Comparison of ENCODE assay signal across 8 mouse cellular contexts in genomic region chr6:84106082-84106481, GRCm38 (mm10).
A peak's percentile ranks its signal among the peaks of the same experiment; 100 is the strongest.
DNase-seq lines count a peak whose midpoint lies in the region; ATAC-seq and TF ChIP-seq lines count a peak whose summit lies in the region.

No protein-coding gene starts in this region.

- no peak for ATAC-seq in lung, postnatal 0 days
- peak; percentile 18; the same call in 1 of the 2 replicates for ATAC-seq in limb, embryonic 12.5 days (ENCODE audit: insufficient number of reproducible peaks, insufficient read depth, low FRiP score, low TSS enrichment, low read depth)
- ATAC-seq in stomach, embryonic 15.5 days (ENCODE audit: insufficient read depth, low FRiP score, low read depth) = no peak

- no peaks in the 10 kb centered on the region for H3K9me3 ChIP-seq in heart, embryonic 10.5 days
- H3K9me3 ChIP-seq in lung, postnatal 0 days (ENCODE audit: low read length) = no peaks in the 10 kb centered on the region
- no peaks in the 10 kb centered on the region for H3K9me3 ChIP-seq in limb, embryonic 12.5 days
- no peaks in the 10 kb centered on the region for H3K9me3 ChIP-seq in stomach, embryonic 15.5 days

- WGBS in heart, embryonic 10.5 days = 21% methylated on average over 12 of the region's 12 CpGs
- 21% methylated on average over 12 of the region's 12 CpGs for WGBS in lung, postnatal 0 days
- 3% methylated on average over 12 of the region's 12 CpGs for WGBS in limb, embryonic 12.5 days
- WGBS in stomach, embryonic 15.5 days = 16% methylated on average over 12 of the region's 12 CpGs

- peaks cover 35% of the 10 kb centered on the region for H3K4me1 ChIP-seq in heart, embryonic 10.5 days
- H3K4me1 ChIP-seq in lung, postnatal 0 days (ENCODE audit: insufficient read depth, low read depth, low read length) = no peaks in the 10 kb centered on the region; the same call in 1 of the 2 replicates
- peaks cover 62% of the 10 kb centered on the region for H3K4me1 ChIP-seq in limb, embryonic 12.5 days (replicated peaks)
- H3K4me1 ChIP-seq in stomach, embryonic 15.5 days = peaks cover 20% of the 10 kb centered on the region

- no peak for TF ChIP-seq CTCF in lung, postnatal 0 days (IDR thresholded peaks at IDR 0.05)

- no peak for DNase-seq in heart, embryonic 10.5 days (ENCODE audit: low spot score)
- DNase-seq in heart, adult 8-10 months (ENCODE audit: low spot score) = no peak
- DNase-seq in lung, postnatal 0 days (ENCODE audit: low spot score) = no peak
- DNase-seq in lung, postnatal 14 days = no peak
- no peak for DNase-seq in spleen, adult 12 weeks (ENCODE audit: low spot score)
- no peak for DNase-seq in gastrocnemius, adult 8-10 months (ENCODE audit: low spot score in 2 of 2)

- peaks cover 59% of the 10 kb centered on the region for H3K27me3 ChIP-seq in heart, embryonic 10.5 days (ENCODE audit: insufficient read depth, poor library complexity, severe bottlenecking)
- 0 out of 2 replicates have a peak, but pooled peaks cover 3% of the 10 kb centered on the region for H3K27me3 ChIP-seq in lung, postnatal 0 days (replicated peaks; ENCODE audit: insufficient read depth, low read length)
- H3K27me3 ChIP-seq in limb, embryonic 12.5 days = no peaks in the 10 kb centered on the region
- H3K27me3 ChIP-seq in stomach, embryonic 15.5 days (replicated peaks) = peaks cover 25% of the 10 kb centered on the region

- peaks cover 43% of the 10 kb centered on the region; the same call in 1 of the 2 replicates for H3K36me3 ChIP-seq in heart, embryonic 10.5 days
- H3K36me3 ChIP-seq in lung, postnatal 0 days (ENCODE audit: insufficient read depth, low read length) = no peaks in the 10 kb centered on the region
- H3K36me3 ChIP-seq in limb, embryonic 12.5 days = no peaks in the 10 kb centered on the region
- H3K36me3 ChIP-seq in stomach, embryonic 15.5 days = no peaks in the 10 kb centered on the region

- H3K4me2 ChIP-seq in lung, postnatal 0 days (replicated peaks; ENCODE audit: low read depth, low read length) = peak overlapping the region; percentile 56
- H3K4me2 ChIP-seq in limb, embryonic 12.5 days = peak overlapping the region; percentile 62
- peak overlapping the region; percentile 75 for H3K4me2 ChIP-seq in stomach, embryonic 15.5 days

- TF ChIP-seq EP300 in lung, postnatal 0 days (IDR thresholded peaks at IDR 0.05) = no peak

- peak overlapping the region; percentile 65 for H3K27ac ChIP-seq in heart, embryonic 10.5 days
- H3K27ac ChIP-seq in lung, postnatal 0 days (ENCODE audit: low read length) = no peak overlapping the region
- peak overlapping the region; percentile 97 for H3K27ac ChIP-seq in limb, embryonic 12.5 days
- no peak overlapping the region for H3K27ac ChIP-seq in stomach, embryonic 15.5 days

- H3K9ac ChIP-seq in lung, postnatal 0 days (replicated peaks; ENCODE audit: low read depth) = no peak overlapping the region
- H3K9ac ChIP-seq in limb, embryonic 12.5 days (replicated peaks) = no peak overlapping the region
- H3K9ac ChIP-seq in stomach, embryonic 15.5 days = no peak overlapping the region

- H3K4me3 ChIP-seq in heart, embryonic 10.5 days = peak overlapping the region; percentile 57
- no peak overlapping the region for H3K4me3 ChIP-seq in lung, postnatal 0 days (ENCODE audit: low read depth, low read length)
- H3K4me3 ChIP-seq in limb, embryonic 12.5 days (replicated peaks) = peak overlapping the region; percentile 28
- peak overlapping the region; percentile 38 for H3K4me3 ChIP-seq in stomach, embryonic 15.5 days (replicated peaks)

Comparison
In these comparisons a context has a peak if more than half of its experiments do, and no peak if none do; other contexts are left out.
1. H3K27ac ChIP-seq: peak in heart, embryonic 10.5 days (single experiment) and limb, embryonic 12.5 days (single experiment); none in lung, postnatal 0 days (single experiment) and stomach, embryonic 15.5 days (single experiment).
2. Peak in every context shown above with its lines, with median percentiles within 50 percentile points of each other: H3K4me2 ChIP-seq.